Mouse (Mus musculus) adrenal gland, adult 2 months (tissue): ENCODE measurements around the gene Mfap2. TPM values are rescaled to one million over a fixed set of nuclear protein-coding genes. Genes with fewer than 3 reads are reported as not detected.

Source experiments
- DNase-seq: peaks from one replicate; pipeline ENCODE4 v3.0.0; 2021
- polyA plus RNA-seq: library from polyadenylated mRNA; depleted of rRNA; stranded (reverse); fragments of >200 nt; gene quantifications from 2 replicates; pipeline ENCODE4 v1.2.3, GENCODE M21; 2012
- total RNA-seq, 2 experiments: library from RNA; stranded (reverse); gene quantifications; 2 replicates each; pipeline ENCODE4 v1.2.3; 2021

Mfap2 gene
- total and polyA plus RNA-seq, 3 experiments = 5.7 to 37.8 (median 11.1) TPM

DNA sequence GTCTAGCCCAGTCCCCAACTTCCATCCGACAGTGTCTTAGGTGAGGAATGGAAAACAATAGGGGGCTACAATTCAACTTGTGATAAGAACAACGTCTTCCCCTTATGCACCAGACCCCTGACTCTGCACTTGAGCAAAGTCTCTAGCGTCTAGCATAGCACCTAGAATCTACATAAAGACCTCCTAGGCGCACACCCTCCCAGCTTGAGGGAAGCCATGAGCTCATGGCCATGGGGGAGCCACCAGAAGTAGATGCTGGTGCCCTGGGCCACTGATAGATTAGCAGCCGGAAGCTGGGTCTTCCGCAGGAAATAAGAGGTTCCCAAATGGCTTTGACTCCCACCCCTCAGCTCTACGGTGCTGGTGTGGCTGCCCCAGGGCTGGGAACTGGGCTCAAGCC is 22.7 kb upstream of the Mfap2 start:
- DNase-seq = no peak

DNA sequence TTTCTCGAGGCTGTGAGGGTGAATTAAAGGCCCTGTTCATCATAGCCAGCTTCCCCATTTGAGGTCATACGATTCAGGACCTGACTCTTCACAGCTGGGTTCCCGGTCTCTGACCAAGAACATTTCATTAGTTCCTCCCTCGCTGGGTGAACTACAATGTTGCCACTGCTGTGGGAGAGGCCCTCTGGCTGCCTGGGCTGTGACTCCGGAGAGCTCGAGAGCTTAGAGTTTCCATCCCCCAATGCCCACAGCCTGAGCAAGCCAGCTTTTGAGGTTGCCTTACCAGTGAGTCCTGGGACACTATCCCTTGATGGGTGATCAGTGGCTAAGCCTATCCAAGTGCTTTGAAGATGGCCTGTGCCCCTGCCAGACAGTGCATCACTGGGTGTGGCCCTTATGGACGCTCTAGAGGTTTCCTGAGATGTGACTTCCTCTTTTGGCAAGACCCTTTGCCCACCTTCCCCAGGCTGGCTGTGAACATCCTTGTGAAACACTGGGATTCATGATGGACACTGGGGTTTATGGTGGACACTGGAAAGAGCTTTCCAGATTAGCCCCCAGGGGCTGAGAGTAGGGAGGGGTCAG is 21.4 kb upstream of the Mfap2 start:
- no peak for DNase-seq

DNA sequence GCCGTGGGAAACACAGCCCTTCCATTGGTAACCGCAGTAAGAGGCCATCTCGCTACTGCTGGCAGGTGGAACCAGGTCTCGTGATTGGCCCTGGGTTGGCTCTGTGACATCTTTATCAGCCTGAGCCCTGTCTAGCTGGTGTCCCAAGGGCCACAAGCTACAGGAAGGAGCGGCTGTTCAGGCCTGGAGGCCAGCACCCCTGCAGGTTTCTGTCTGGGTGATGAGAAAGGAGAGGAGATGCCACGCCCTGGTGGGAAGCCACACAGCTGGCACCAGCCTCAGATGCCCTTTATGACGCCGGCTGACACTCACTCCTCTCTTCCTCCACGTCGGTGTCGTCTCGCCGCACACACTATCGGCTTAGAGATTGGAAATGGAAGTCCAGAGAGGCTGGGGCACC is 20.8 kb upstream of the Mfap2 start:
- DNase-seq = no peak

DNA sequence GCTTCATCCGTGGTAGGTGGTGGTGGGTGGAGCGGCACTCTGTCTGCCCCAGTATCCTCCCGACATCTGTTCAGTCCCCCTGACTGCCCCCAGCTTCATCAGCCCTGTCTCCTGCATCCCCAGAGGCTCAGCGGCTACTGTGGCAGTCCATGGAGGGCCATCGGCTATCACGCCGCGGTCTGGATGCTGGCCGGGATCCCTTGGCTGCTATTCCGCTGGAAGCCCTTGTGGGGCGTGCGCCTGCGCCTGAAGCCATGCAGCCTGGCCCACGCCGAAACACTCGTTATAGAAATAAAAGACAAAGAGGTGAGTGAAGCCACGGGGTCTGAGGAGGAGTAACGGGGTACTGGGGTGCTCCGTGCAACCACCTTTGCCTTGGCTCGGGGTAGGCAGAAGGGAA is 18.0 kb upstream of the Mfap2 start:
- no peak for DNase-seq

GRCm38 (mm10) chr4:140993846-140994245 is 16.4 kb upstream of the Mfap2 start:
- no peak for DNase-seq

- DNase-seq = peak; percentile 30
These were observed 14.4 kb upstream of the Mfap2 start for GRCm38 (mm10) chr4:140995811-140996210.

DNA sequence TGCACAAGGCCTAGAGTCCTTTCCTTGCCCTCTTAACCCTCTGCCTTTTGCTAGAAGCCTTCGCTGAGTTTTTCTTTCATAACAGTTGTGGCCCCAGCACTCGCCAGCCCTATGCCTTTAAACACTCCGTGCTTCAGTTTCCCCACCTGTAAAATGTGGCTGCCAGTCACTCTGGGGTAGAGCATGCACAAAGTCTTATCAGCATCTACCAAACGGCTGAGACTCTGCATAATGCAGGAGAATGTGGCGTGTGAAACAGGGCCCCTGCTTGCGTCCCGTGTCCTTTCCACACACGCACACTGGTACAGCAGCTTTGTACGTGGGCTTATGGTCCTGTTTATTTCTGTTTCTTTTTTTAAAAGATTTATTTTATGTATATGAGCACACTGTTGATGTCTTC is 13.4 kb upstream of the Mfap2 start:
- no peak for DNase-seq

DNA sequence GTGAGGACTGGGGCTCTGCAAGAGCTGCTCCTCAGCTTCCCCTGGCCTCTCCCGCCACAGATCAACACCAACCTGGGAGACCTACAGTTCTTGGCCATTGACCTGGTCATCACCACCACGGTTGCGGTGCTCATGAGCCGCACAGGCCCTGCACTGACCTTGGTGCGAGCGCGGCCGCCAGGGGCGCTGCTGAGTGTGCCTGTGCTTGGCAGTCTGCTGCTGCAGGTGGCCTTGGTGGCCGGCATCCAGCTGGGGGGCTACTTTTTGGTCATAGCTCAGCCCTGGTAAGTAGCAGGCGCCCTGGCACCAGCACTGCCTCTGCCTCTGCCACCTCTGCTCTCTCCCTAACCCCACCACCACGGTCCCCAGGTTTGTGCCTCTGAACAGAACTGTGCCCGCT is 4.2 kb upstream of the Mfap2 start:
- peak; percentile 80 for DNase-seq

GRCm38 (mm10) chr4:141008028-141008427 is 2.2 kb upstream of the Mfap2 start:
- peak; percentile 74 for DNase-seq

DNA sequence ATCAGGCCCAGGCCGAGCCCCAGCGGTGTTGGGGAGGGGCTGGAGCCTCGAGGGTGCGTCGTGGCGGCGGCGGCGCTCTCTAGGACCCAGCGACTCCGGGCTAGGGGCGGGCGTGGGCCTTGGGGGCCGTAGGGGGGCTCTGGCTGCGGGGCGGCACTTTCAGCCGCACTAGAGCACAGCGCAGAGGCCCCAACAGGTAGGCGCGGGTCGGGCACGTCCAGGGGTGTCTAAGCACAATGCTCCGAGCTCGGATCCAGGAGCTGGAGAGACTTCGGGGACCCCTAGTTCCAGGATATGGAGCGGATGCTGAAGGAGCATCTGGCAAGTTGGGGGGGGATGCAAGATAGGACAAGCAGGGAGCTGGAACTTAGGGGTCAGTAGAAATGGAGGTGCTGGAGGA is 308 bp downstream of the Mfap2 start:
- no peak for DNase-seq

GRCm38 (mm10) chr4:141010941-141011429 is 767 bp downstream of the Mfap2 start:
- DNase-seq = no peak

DNA sequence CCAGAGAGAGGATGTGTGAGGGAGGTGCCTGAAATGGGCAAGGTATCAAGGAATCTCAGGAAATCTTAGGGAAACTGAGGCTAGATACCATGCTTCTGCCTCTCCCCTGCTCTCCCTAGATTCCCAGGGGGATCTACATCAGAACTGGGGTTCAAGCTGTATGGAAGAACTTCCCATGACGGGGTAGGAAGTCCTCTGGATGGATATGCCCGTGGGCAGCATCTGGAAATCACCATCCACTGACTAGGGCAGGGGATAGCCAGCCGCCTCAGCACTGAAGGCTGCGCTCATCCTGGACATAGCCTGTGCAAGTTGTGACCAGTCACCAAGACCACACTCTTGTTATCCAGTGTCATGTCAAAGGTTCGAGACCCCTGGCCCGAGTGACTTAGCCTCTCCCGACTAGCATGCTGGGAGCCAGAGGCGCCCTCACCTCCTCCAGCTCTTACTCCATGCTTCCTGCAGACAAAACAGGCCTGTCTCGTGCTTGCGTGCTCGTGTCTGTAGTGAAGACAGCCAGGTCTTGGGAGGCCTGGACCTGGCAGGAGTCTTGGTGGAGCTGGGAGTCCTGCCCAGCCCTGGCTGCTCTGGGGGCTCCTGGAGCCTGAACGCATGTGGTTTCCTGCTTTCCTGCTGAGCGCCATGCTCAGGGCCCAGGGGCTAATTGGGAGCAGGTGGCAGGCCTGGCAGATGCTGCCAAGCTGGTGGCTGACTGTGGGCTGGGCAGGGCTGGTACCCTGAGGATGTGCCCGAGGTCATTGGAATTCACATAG is 1.5 kb downstream of the Mfap2 start:
- no peak for DNase-seq

DNA sequence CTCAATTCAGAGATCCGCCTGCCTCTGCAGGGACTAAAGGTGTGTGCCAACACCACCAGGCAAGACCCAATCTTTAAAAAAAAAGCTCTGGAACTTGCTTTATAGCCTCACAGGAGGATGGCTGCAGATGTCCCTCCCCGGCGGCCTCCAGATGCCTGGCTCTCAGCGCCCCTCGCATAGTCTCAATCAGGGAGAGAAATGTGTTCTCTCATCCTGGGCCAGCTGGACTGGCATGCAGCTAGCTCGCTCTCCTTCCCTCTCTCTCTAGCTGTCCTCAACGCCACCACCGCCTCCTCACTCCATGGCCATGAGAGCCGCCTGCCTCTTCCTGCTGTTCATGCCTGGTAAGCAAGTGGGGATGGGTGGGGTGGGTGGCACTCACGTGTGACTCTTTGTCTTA is 2.3 kb downstream of the Mfap2 start:
- DNase-seq = no peak

DNA sequence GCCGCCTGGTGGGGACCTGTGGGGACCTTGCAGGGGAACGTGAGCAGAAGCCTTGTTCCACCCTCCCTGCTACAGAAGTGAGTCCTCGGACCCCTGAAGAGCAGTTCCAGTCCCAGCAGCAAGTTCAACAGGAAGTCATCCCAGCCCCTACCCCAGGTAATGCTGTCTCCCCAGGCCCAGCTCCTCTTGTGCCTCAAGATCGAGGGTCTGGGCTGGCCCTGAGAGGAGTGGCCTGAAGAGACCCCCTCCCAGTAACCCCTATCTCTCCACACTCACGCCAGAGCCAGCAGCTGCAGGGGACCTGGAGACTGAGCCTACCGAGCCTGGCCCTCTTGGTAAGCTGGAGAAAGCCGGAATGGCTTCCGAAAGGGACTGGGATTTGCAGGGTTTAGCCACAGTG is 3.9 kb downstream of the Mfap2 start:
- no peak for DNase-seq

DNA sequence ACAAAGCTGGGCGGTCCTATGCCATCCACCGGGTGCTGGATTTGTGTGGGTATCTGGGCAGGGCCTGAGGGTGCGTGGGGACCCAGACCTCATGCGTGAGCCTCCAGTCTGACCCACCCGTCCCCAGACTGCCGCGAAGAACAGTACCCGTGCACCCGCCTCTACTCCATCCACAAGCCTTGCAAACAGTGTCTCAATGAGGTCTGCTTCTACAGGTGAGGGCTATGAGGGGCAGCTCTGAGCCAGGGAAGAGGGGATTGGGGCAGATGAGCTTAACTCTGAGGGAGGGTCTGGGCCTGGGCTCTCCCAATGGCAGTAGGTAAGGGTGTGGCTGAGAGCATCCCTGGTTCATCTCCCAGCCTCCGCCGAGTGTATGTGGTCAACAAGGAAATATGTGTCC is 4.6 kb downstream of the Mfap2 start:
- DNase-seq = no peak

GRCm38 (mm10) chr4:141015356-141015755 is 5.1 kb downstream of the Mfap2 start:
- no peak for DNase-seq

GRCm38 (mm10) chr4:141016311-141016710 is 6.1 kb downstream of the Mfap2 start:
- no peak for DNase-seq

DNA sequence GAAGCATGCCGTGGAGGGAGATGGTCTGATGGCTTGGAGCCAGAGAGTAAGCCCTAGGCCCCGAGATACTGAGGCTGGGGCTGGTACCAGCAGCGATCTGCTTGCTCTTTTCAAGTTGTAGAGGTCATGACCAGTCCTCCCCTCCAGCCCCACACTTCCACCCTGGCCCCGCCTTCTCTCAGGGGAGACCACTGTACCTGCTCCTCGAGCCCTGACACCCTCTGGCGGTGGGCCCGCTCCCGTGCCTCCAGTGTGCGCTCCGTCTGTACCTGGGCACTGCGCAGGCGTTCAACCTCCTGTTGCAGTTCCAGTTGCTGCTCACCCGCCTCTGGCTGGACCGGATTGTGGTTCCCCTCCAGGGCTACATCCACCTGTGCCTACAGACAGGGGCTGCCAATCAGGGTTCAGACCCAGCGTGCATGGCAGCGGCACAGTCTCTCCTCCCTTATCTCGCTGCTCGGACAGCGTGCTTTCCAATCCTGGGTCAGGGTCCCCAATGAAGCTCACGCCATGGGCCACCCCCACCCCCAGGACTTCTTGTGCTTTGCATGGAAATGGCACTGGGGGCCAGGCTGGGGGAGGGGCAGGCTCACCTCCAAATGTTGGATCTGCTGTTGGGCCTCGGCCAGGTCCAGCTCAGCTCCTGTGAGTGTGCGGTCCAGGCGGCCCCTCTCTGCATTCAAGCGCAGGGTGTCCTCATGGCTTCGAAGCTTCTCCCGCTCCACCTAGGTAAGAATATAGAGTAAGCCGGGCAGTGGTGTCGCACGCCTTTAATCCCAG is 7.6 kb downstream of the Mfap2 start:
- no peak for DNase-seq

DNA sequence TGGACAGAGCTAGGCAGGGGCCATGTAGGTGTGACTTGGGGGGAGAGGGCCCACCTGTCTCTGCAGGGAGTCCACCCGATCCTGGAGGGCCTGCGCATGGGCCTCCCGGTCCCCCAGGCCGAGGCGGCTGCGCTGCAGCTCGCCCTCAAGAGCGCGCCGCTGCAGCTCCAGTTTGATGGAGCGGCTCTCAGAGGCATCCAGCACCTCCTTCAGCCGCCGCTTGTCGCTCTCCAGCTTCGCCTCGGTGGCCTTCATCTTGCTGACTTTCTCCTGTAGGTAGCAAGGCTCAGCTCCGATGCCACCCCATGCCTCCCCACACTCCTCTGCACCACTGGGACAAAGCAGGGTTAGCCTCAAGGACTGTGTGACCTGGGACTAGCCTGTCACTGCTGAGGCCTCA is 10.0 kb downstream of the Mfap2 start:
- DNase-seq = no peak

DNA sequence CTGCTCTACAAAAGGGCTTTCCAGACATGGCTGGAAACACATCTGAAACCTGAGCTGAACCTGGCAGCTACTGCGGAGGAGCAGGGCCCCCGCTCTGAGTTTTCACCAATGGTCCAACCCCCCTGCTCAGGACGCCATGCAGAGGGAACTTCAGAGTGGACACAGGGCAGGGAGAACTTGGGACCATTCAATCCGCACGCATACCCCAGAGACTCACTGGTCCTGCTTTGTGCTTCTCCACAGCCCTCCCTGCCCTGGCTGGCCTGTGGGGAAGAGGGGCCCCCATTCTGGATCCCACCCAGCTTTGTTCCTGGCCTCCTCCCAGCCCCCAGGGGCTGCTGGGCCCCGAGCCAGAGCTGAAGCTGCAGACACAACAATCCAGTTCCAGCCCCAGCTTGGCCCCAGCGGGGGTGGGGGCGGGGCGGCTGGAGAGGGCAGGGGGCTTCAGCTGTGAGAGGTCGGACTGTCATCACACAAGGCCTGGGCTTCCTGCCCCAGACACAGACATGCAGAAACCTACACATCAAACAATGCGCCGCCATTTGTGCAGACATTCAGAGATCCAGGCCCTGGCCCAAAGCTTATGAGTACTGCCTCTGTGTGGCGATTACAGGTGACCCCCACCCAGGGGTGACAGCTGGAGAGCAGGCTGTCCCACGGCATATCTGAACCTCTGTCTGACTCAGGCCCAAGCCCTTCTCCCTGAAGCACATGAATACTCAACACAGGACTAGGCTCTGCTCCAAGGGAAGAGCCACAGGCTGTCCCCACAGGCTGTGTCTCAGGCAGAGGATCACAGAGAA is 10.8 kb downstream of the Mfap2 start:
- DNase-seq = no peak

DNA sequence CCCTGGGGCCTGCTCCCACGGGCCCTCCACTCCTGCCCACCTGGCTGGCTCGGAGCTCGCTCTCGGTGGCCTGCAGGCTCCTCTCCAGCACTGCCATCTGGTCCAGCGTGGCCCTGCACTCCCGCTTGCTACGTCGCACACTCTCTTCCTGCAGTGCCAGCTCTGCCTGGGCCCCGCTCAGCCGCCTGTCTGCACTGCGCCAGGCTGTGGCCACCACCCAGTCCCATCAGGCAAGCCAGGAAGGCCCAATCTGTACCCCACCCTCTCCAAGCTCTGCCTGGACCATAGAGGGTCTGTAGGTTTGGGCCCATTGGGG is 11.4 kb downstream of the Mfap2 start:
- DNase-seq = no peak

DNA sequence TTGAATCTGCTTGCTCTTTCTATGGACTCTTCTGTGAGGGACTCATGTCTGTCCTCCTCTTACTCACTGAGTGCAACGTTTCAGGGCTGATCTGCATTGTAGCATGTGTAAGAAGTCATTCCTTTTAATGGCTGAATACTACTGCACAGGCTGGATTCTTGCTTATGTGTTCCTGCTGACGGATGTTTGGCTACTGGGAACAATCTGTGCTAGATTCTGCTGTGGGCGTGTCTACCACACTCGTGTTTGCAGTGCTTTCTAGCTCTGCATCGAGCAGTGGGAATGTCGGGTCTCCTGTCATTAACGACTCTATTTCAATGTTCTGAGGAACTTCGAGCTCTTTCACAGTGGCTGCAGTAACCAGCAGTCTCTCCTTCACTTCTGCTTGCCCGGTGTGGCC is 13.8 kb downstream of the Mfap2 start:
- no peak for DNase-seq
